Mouse (Mus musculus): Measurements from ENCODE around the gene Gm13090. TPM values are rescaled to one million over a fixed set of nuclear protein-coding genes. Genes with fewer than 3 reads are reported as not detected.

Gm13090 gene
- polyA plus RNA-seq, 1 experiment from 2014 or later: not detected

GRCm38 (mm10) chr4:151087358-151087757 lies 2.0 kb upstream of the Gm13090 start:
- Histone ChIP-seq H3K9ac (ENCODE audit: low read depth, low read length) (no peak overlapping the region), H3K36me3 (ENCODE audit: control insufficient read depth, insufficient read depth, low read length) (no peaks in the 10 kb centered on the region), H3K9me3 (ENCODE audit: control insufficient read depth, low read length) (no peaks in the 10 kb centered on the region), H3K27ac (ENCODE audit: low read depth, low read length) (no peak overlapping the region), H3K4me1 (replicated peaks; ENCODE audit: control insufficient read depth, insufficient read depth, low read length) (no peaks in the 10 kb centered on the region), H3K4me3 (ENCODE audit: low read depth, low read length) (no peak overlapping the region), H3K27me3 (replicated peaks; ENCODE audit: control insufficient read depth, insufficient read depth, low read length) (no peaks in the 10 kb centered on the region), H3K4me2 (no peak overlapping the region)
- WGBS: 90% methylated on average over 1 of the region's 1 CpGs
- no peak for DNase-seq (ENCODE audit: low spot score)
- ATAC-seq (replicated peaks; ENCODE audit: low FRiP score): no peak

DNA sequence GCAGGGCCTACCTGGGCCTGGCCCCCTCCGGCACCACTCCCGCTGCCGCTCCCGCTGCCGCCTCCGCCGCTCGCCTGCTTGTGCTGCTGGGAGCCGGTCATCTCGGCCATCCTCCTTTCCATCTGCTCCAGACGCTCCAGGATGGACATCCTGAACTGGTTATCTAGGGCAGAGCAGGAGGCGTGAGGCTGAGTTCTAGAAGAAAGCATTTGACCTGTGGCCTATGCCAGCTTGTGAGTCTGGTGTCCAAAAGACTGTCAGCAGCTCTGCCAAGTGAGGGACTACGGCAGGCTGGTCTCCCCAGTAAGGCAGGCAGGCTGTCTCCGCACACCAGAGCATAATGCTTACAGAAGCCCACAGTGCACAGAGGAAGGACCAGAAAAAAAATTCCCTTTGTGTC lies 551 bp upstream of the Gm13090 start:
- H3K27me3 ChIP-seq (replicated peaks; ENCODE audit: control insufficient read depth, insufficient read depth, low read length): no peaks in the 10 kb centered on the region
- no peak overlapping the region for H3K9ac ChIP-seq (ENCODE audit: low read depth, low read length)
- no peak overlapping the region for H3K27ac ChIP-seq (ENCODE audit: low read depth, low read length)
- no peaks in the 10 kb centered on the region for H3K36me3 ChIP-seq (ENCODE audit: control insufficient read depth, insufficient read depth, low read length)
- H3K4me2 ChIP-seq: no peak overlapping the region
- 85% methylated on average over 14 of the region's 14 CpGs for WGBS
- H3K9me3 ChIP-seq (ENCODE audit: control insufficient read depth, low read length): no peaks in the 10 kb centered on the region
- no peak overlapping the region for H3K4me3 ChIP-seq (ENCODE audit: low read depth, low read length)
- ATAC-seq (replicated peaks; ENCODE audit: low FRiP score): no peak
- no peaks in the 10 kb centered on the region for H3K4me1 ChIP-seq (replicated peaks; ENCODE audit: control insufficient read depth, insufficient read depth, low read length)
- DNase-seq (ENCODE audit: low spot score): no peak

GRCm38 (mm10) chr4:151095207-151095606 lies 5.8 kb downstream of the Gm13090 start:
- H3K4me3 ChIP-seq (ENCODE audit: low read depth, low read length): no peak overlapping the region
- no peak for DNase-seq (ENCODE audit: low spot score)
- no peaks in the 10 kb centered on the region for H3K4me1 ChIP-seq (replicated peaks; ENCODE audit: control insufficient read depth, insufficient read depth, low read length)
- no peaks in the 10 kb centered on the region for H3K9me3 ChIP-seq (ENCODE audit: control insufficient read depth, low read length)
- no peak for ATAC-seq (replicated peaks; ENCODE audit: low FRiP score)
- H3K36me3 ChIP-seq (ENCODE audit: control insufficient read depth, insufficient read depth, low read length): no peaks in the 10 kb centered on the region
- H3K27ac ChIP-seq (ENCODE audit: low read depth, low read length): no peak overlapping the region
- WGBS: 32% methylated on average over 2 of the region's 2 CpGs
- no peak overlapping the region for H3K4me2 ChIP-seq
- H3K9ac ChIP-seq (ENCODE audit: low read depth, low read length): no peak overlapping the region
- H3K27me3 ChIP-seq (replicated peaks; ENCODE audit: control insufficient read depth, insufficient read depth, low read length): no peaks in the 10 kb centered on the region

- DNase-seq (ENCODE audit: low spot score) (no peak), ATAC-seq (replicated peaks; ENCODE audit: low FRiP score) (no peak)
- H3K36me3 ChIP-seq (ENCODE audit: control insufficient read depth, insufficient read depth, low read length): no peaks in the 10 kb centered on the region
- WGBS: 77% methylated on average over 18 of the region's 18 CpGs
- H3K9me3 ChIP-seq (ENCODE audit: control insufficient read depth, low read length): no peaks in the 10 kb centered on the region; the same call in 1 of the 2 replicates
- H3K27ac ChIP-seq (ENCODE audit: low read depth, low read length): no peak overlapping the region
- no peak overlapping the region for H3K4me2 ChIP-seq
- no peak overlapping the region for H3K4me3 ChIP-seq (ENCODE audit: low read depth, low read length)
- no peaks in the 10 kb centered on the region for H3K27me3 ChIP-seq (replicated peaks; ENCODE audit: control insufficient read depth, insufficient read depth, low read length)
- H3K9ac ChIP-seq (ENCODE audit: low read depth, low read length): no peak overlapping the region
- no peaks in the 10 kb centered on the region for H3K4me1 ChIP-seq (replicated peaks; ENCODE audit: control insufficient read depth, insufficient read depth, low read length)
Observed at GRCm38 (mm10) chr4:151096334-151097103, 7.1 kb downstream of the Gm13090 start.

GRCm38 (mm10) chr4:151097104-151097438 lies 7.7 kb downstream of the Gm13090 start:
- WGBS: 85% methylated on average over 11 of the region's 11 CpGs
- no peak for DNase-seq (ENCODE audit: low spot score)
- H3K4me1 ChIP-seq (replicated peaks; ENCODE audit: control insufficient read depth, insufficient read depth, low read length): no peaks in the 10 kb centered on the region
- H3K27ac ChIP-seq (ENCODE audit: low read depth, low read length): no peak overlapping the region
- no peaks in the 10 kb centered on the region for H3K36me3 ChIP-seq (ENCODE audit: control insufficient read depth, insufficient read depth, low read length)
- no peaks in the 10 kb centered on the region; the same call in 1 of the 2 replicates for H3K9me3 ChIP-seq (ENCODE audit: control insufficient read depth, low read length)
- no peak overlapping the region for H3K4me2 ChIP-seq
- H3K4me3 ChIP-seq (ENCODE audit: low read depth, low read length): no peak overlapping the region
- no peak for ATAC-seq (replicated peaks; ENCODE audit: low FRiP score)
- H3K27me3 ChIP-seq (replicated peaks; ENCODE audit: control insufficient read depth, insufficient read depth, low read length): no peaks in the 10 kb centered on the region
- H3K9ac ChIP-seq (ENCODE audit: low read depth, low read length): no peak overlapping the region

DNA sequence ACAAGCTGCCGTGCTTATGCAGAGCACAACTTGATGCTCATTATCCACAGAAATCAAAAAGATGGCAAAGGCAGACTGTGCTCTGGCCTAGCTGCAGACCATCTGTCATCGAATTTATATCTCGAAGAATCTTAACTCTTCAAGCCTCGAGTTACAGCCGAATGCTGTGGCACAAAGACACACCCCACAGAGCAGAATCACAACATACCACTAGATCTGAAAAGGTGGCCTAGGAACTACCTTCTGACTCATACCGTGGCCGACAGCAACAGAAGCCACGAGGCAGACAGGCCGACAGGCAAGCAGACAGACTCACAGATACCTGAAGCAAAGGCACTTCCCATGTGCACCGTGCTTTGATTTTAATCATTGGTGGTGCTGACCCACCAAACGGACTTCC lies 14.3 kb downstream of the Gm13090 start:
- Histone ChIP-seq H3K27ac (ENCODE audit: low read depth, low read length) (no peak overlapping the region), H3K4me3 (ENCODE audit: low read depth, low read length) (no peak overlapping the region), H3K4me2 (no peak overlapping the region), H3K27me3 (replicated peaks; ENCODE audit: control insufficient read depth, insufficient read depth, low read length) (peaks cover 30% of the 10 kb centered on the region), H3K4me1 (replicated peaks; ENCODE audit: control insufficient read depth, insufficient read depth, low read length) (no peaks in the 10 kb centered on the region; the same call in 1 of the 2 replicates), H3K9me3 (ENCODE audit: control insufficient read depth, low read length) (no peaks in the 10 kb centered on the region; the same call in 1 of the 2 replicates), H3K9ac (ENCODE audit: low read depth, low read length) (no peak overlapping the region), H3K36me3 (ENCODE audit: control insufficient read depth, insufficient read depth, low read length) (no peaks in the 10 kb centered on the region)
- 79% methylated on average over 11 of the region's 11 CpGs for WGBS
- no peak for DNase-seq (ENCODE audit: low spot score)
- ATAC-seq (replicated peaks; ENCODE audit: low FRiP score): no peak

DNA sequence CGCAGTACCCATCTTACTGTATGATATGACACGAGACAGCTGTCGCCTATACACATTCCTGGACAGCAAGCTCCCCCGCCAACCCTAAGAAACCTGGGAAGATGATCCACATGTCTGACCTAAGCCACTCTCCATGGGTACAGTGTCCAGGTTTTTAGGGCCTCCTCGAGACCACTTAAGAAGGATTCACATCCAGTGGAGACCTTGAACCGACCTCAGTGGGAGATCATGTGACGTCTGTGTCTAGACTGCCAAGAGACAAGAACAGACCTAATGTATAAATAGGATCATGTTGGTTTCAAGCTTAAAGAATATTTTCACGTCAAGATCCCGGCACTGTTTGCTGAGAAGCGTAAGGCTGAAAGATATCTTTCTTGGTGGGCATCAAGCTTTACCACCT lies 14.8 kb downstream of the Gm13090 start:
- ATAC-seq (replicated peaks; ENCODE audit: low FRiP score) (no peak), DNase-seq (ENCODE audit: low spot score) (no peak)
- Histone ChIP-seq H3K9me3 (ENCODE audit: control insufficient read depth, low read length) (no peaks in the 10 kb centered on the region; the same call in 1 of the 2 replicates), H3K9ac (ENCODE audit: low read depth, low read length) (no peak overlapping the region), H3K4me3 (ENCODE audit: low read depth, low read length) (no peak overlapping the region), H3K27ac (ENCODE audit: low read depth, low read length) (no peak overlapping the region), H3K27me3 (replicated peaks; ENCODE audit: control insufficient read depth, insufficient read depth, low read length) (peaks cover 35% of the 10 kb centered on the region), H3K36me3 (ENCODE audit: control insufficient read depth, insufficient read depth, low read length) (no peaks in the 10 kb centered on the region), H3K4me2 (no peak overlapping the region), H3K4me1 (replicated peaks; ENCODE audit: control insufficient read depth, insufficient read depth, low read length) (no peaks in the 10 kb centered on the region; the same call in 1 of the 2 replicates)
- 79% methylated on average over 10 of the region's 10 CpGs for WGBS

GRCm38 (mm10) chr4:151105886-151106285 lies 16.5 kb downstream of the Gm13090 start:
- Histone ChIP-seq H3K4me1 (replicated peaks; ENCODE audit: control insufficient read depth, insufficient read depth, low read length) (no peaks in the 10 kb centered on the region; the same call in 1 of the 2 replicates), H3K27me3 (replicated peaks; ENCODE audit: control insufficient read depth, insufficient read depth, low read length) (peaks cover 52% of the 10 kb centered on the region), H3K36me3 (ENCODE audit: control insufficient read depth, insufficient read depth, low read length) (no peaks in the 10 kb centered on the region), H3K4me3 (ENCODE audit: low read depth, low read length) (no peak overlapping the region), H3K27ac (ENCODE audit: low read depth, low read length) (no peak overlapping the region), H3K9ac (ENCODE audit: low read depth, low read length) (no peak overlapping the region), H3K9me3 (ENCODE audit: control insufficient read depth, low read length) (no peaks in the 10 kb centered on the region; the same call in 1 of the 2 replicates), H3K4me2 (no peak overlapping the region)
- ATAC-seq (replicated peaks; ENCODE audit: low FRiP score) (no peak), DNase-seq (ENCODE audit: low spot score) (no peak)
- 76% methylated on average over 6 of the region's 6 CpGs for WGBS

GRCm38 (mm10) chr4:151106468-151106867 lies 17.1 kb downstream of the Gm13090 start:
- H3K27ac ChIP-seq (ENCODE audit: low read depth, low read length): no peak overlapping the region
- H3K4me3 ChIP-seq (ENCODE audit: low read depth, low read length): no peak overlapping the region
- DNase-seq (ENCODE audit: low spot score) (no peak), ATAC-seq (replicated peaks; ENCODE audit: low FRiP score) (no peak)
- H3K27me3 ChIP-seq (replicated peaks; ENCODE audit: control insufficient read depth, insufficient read depth, low read length): peaks cover 56% of the 10 kb centered on the region
- H3K4me2 ChIP-seq: no peak overlapping the region
- H3K9ac ChIP-seq (ENCODE audit: low read depth, low read length): no peak overlapping the region
- no peaks in the 10 kb centered on the region; the same call in 1 of the 2 replicates for H3K9me3 ChIP-seq (ENCODE audit: control insufficient read depth, low read length)
- no peaks in the 10 kb centered on the region for H3K36me3 ChIP-seq (ENCODE audit: control insufficient read depth, insufficient read depth, low read length)
- H3K4me1 ChIP-seq (replicated peaks; ENCODE audit: control insufficient read depth, insufficient read depth, low read length): no peaks in the 10 kb centered on the region; the same call in 1 of the 2 replicates
- WGBS: 49% methylated on average over 10 of the region's 10 CpGs
